In genomic region chr16:32431047-32431591, GRCm38 (mm10) we compare ENCODE assay signal across 8 mouse cellular contexts. TPM values are rescaled to one million over a fixed set of nuclear protein-coding genes. Genes with fewer than 3 reads are reported as not detected.
DNase-seq lines count a peak whose midpoint lies in the region; ATAC-seq and TF ChIP-seq lines count a peak whose summit lies in the region.

No protein-coding gene starts in this region.

- no peaks in the 10 kb centered on the region for H3K27me3 ChIP-seq in kidney, embryonic 16.5 days (ENCODE audit: insufficient read depth, low read length)
- no peaks in the 10 kb centered on the region for H3K27me3 ChIP-seq in forebrain, embryonic 13.5 days
- H3K27me3 ChIP-seq in liver, adult 2 months (ENCODE audit: control insufficient read depth, insufficient read depth, low read length), result no peaks in the 10 kb centered on the region
- no peaks in the 10 kb centered on the region for H3K27me3 ChIP-seq in midbrain, postnatal 0 days (ENCODE audit: insufficient read depth, low read length)

- peak overlapping the region; percentile 94 for H3K4me2 ChIP-seq in kidney, embryonic 16.5 days (replicated peaks; ENCODE audit: low read depth, low read length)
- peak overlapping the region; percentile 86 for H3K4me2 ChIP-seq in forebrain, embryonic 13.5 days
- H3K4me2 ChIP-seq in midbrain, postnatal 0 days (ENCODE audit: low read depth, low read length, poor library complexity, severe bottlenecking), result peak overlapping the region; percentile 55

- peak overlapping the region; percentile 91 for H3K27ac ChIP-seq in kidney, embryonic 16.5 days (ENCODE audit: low read length)
- H3K27ac ChIP-seq in forebrain, embryonic 13.5 days, result peak overlapping the region; percentile 85
- H3K27ac ChIP-seq in liver, adult 2 months (replicated peaks; ENCODE audit: insufficient read depth, low read depth, low read length), result peak overlapping the region; percentile 95
- H3K27ac ChIP-seq in midbrain, postnatal 0 days (ENCODE audit: low read depth, low read length), result peak overlapping the region; percentile 92

- ATAC-seq in kidney, embryonic 16.5 days (ENCODE audit: low FRiP score, low TSS enrichment), result peak; percentile 83
- ATAC-seq in forebrain, embryonic 13.5 days, result no peak; the same call in 1 of the 2 replicates
- ATAC-seq in midbrain, postnatal 0 days (ENCODE audit: low FRiP score), result no peak; the same call in 1 of the 2 replicates

- H3K9me3 ChIP-seq in kidney, embryonic 16.5 days (ENCODE audit: low read length), result no peaks in the 10 kb centered on the region
- H3K9me3 ChIP-seq in forebrain, embryonic 13.5 days (replicated peaks), result no peaks in the 10 kb centered on the region
- H3K9me3 ChIP-seq in midbrain, postnatal 0 days (ENCODE audit: low read length), result no peaks in the 10 kb centered on the region

- H3K79me2 ChIP-seq in liver, adult 2 months (ENCODE audit: control insufficient read depth, insufficient read depth, low read length), result peaks cover 5% of the 10 kb centered on the region; the same call in 1 of the 2 replicates

- TF ChIP-seq POLR2A in liver, adult 2 months (IDR thresholded peaks at IDR 0.05; ENCODE audit: extremely low read depth, insufficient read depth, low read length), result no peak

- DNase-seq in kidney, postnatal 14 days, result no peak
- DNase-seq in T-cell, adult 2 months (ENCODE audit: low spot score), result peak; percentile 28
- peak; percentile 75 for DNase-seq in liver, adult 2 months (ENCODE audit: extremely low read depth, low read depth, low spot score)
- no peak for DNase-seq in midbrain, postnatal 0 days (ENCODE audit: low spot score)
- DNase-seq in frontal cortex, postnatal 36 days (ENCODE audit: low spot score in 2 of 2), result no peak
- no peak for DNase-seq in layer of hippocampus, postnatal 14 days (ENCODE audit: low spot score in 2 of 2)

- WGBS in kidney, embryonic 16.5 days, result under 1% methylated on average over 28 of the region's 28 CpGs
- WGBS in forebrain, embryonic 13.5 days, result 2% methylated on average over 28 of the region's 28 CpGs
- WGBS in liver, adult 2 months, result under 1% methylated on average over 28 of the region's 28 CpGs
- WGBS in midbrain, postnatal 0 days, result 2% methylated on average over 28 of the region's 28 CpGs

- no peak for TF ChIP-seq CTCF in liver, adult 2 months (IDR thresholded peaks at IDR 0.05; ENCODE audit: low read depth, low read length)
- TF ChIP-seq CTCF in midbrain, postnatal 0 days (IDR thresholded peaks at IDR 0.05), result no peak

- peak overlapping the region; percentile 85 for H3K9ac ChIP-seq in kidney, embryonic 16.5 days (replicated peaks; ENCODE audit: low read length)
- peak overlapping the region; percentile 79 for H3K9ac ChIP-seq in forebrain, embryonic 13.5 days
- H3K9ac ChIP-seq in liver, adult 2 months (ENCODE audit: low read depth, low read length), result peak overlapping the region; percentile 93
- peak overlapping the region; percentile 79 for H3K9ac ChIP-seq in midbrain, postnatal 0 days (replicated peaks; ENCODE audit: low read length, poor library complexity, severe bottlenecking)

- peaks cover 9% of the 10 kb centered on the region; the same call in 1 of the 2 replicates for H3K4me1 ChIP-seq in kidney, embryonic 16.5 days (ENCODE audit: insufficient read depth, low read length)
- peaks cover 17% of the 10 kb centered on the region for H3K4me1 ChIP-seq in forebrain, embryonic 13.5 days
- H3K4me1 ChIP-seq in liver, adult 2 months (ENCODE audit: control insufficient read depth, insufficient read depth, low read length), result peaks cover 12% of the 10 kb centered on the region
- peaks cover 5% of the 10 kb centered on the region; the same call in 1 of the 2 replicates for H3K4me1 ChIP-seq in midbrain, postnatal 0 days (ENCODE audit: insufficient read depth, low read length)

- H3K4me3 ChIP-seq in kidney, embryonic 16.5 days (ENCODE audit: low read length), result peak overlapping the region; percentile 69
- H3K4me3 ChIP-seq in forebrain, embryonic 13.5 days, result peak overlapping the region; percentile 87
- H3K4me3 ChIP-seq in liver, adult 2 months (ENCODE audit: insufficient read depth, low read depth, low read length), result peak overlapping the region; percentile 88
- H3K4me3 ChIP-seq in midbrain, postnatal 0 days (ENCODE audit: low read depth, low read length), result peak overlapping the region; percentile 69

- no peaks in the 10 kb centered on the region for H3K36me3 ChIP-seq in kidney, embryonic 16.5 days (ENCODE audit: insufficient read depth, low read length)
- H3K36me3 ChIP-seq in forebrain, embryonic 13.5 days (ENCODE audit: poor library complexity, severe bottlenecking), result no peaks in the 10 kb centered on the region
- H3K36me3 ChIP-seq in liver, adult 2 months (ENCODE audit: control insufficient read depth, insufficient read depth, low read length), result no peaks in the 10 kb centered on the region
- H3K36me3 ChIP-seq in midbrain, postnatal 0 days (ENCODE audit: insufficient read depth, low read length), result no peaks in the 10 kb centered on the region

RNA-seq across cellular contexts. Expression of gene Pcyt1a, which starts 0.4 kb away (rescaled TPM):
- polyA plus RNA-seq in kidney, embryonic 16.5 days (2015; fragmentation: Nextera tagmentation; extraction: Ambion mirVana), result 38.3 and 44.6 TPM in 2 replicates
- 44.1 and 48.1 TPM in 2 replicates for polyA plus RNA-seq in forebrain, embryonic 13.5 days (2015; fragmentation: Nextera tagmentation; extraction: Ambion mirVana)
- 56.1 and 56.6 TPM in 2 replicates for total RNA-seq in liver, adult 2 months (2014; rRNA removed)
- polyA plus RNA-seq in liver, adult 2 months (2012; rRNA removed), result 28.6 and 39.1 TPM in 2 replicates
- total RNA-seq in midbrain, postnatal 0 days (2014; rRNA removed), result 47.5 and 52.7 TPM in 2 replicates
- polyA plus RNA-seq in midbrain, postnatal 0 days (2015; fragmentation: Nextera tagmentation; extraction: Ambion mirVana), result 49.2 and 49.3 TPM in 2 replicates
- 10 to 100 TPM; 43.6 to 46.5 TPM for total RNA-seq in layer of hippocampus, postnatal 14 days (2021)

RNA-seq across cellular contexts. Expression of gene Tctex1d2, which starts 11.6 kb away (rescaled TPM):
- polyA plus RNA-seq in kidney, embryonic 16.5 days (2015; fragmentation: Nextera tagmentation; extraction: Ambion mirVana), result 30.0 and 30.7 TPM in 2 replicates
- 34.5 and 37.5 TPM in 2 replicates for polyA plus RNA-seq in forebrain, embryonic 13.5 days (2015; fragmentation: Nextera tagmentation; extraction: Ambion mirVana)
- total RNA-seq in liver, adult 2 months (2014; rRNA removed), result 1.4 and 2.2 TPM in 2 replicates
- polyA plus RNA-seq in liver, adult 2 months (2012; rRNA removed), result 1.7 and 2.1 TPM in 2 replicates
- total RNA-seq in midbrain, postnatal 0 days (2014; rRNA removed), result 12.5 and 18.1 TPM in 2 replicates
- 54.5 and 56.7 TPM in 2 replicates for polyA plus RNA-seq in midbrain, postnatal 0 days (2015; fragmentation: Nextera tagmentation; extraction: Ambion mirVana)
- 10 to 100 TPM; 11.8 to 14.0 TPM for total RNA-seq in layer of hippocampus, postnatal 14 days (2021)

RNA-seq across cellular contexts. Expression of gene Tm4sf19, which starts 30.8 kb away (rescaled TPM):
- polyA plus RNA-seq in kidney, embryonic 16.5 days (2015; fragmentation: Nextera tagmentation; extraction: Ambion mirVana), result not detected in 2 replicates
- polyA plus RNA-seq in forebrain, embryonic 13.5 days (2015; fragmentation: Nextera tagmentation; extraction: Ambion mirVana), result not detected in 2 replicates
- not detected in 2 replicates for total RNA-seq in liver, adult 2 months (2014; rRNA removed)
- not detected in 2 replicates for polyA plus RNA-seq in liver, adult 2 months (2012; rRNA removed)
- not detected in 2 replicates for total RNA-seq in midbrain, postnatal 0 days (2014; rRNA removed)
- not detected in 2 replicates for polyA plus RNA-seq in midbrain, postnatal 0 days (2015; fragmentation: Nextera tagmentation; extraction: Ambion mirVana)
- total RNA-seq in layer of hippocampus, postnatal 14 days (2021), result not detected

RNA-seq across cellular contexts. Expression of gene Slc51a, which starts 56.6 kb away (rescaled TPM):
- polyA plus RNA-seq in kidney, embryonic 16.5 days (2015; fragmentation: Nextera tagmentation; extraction: Ambion mirVana), result 3.0 and 3.9 TPM in 2 replicates
- 0.25 and 0.49 TPM in 2 replicates for polyA plus RNA-seq in forebrain, embryonic 13.5 days (2015; fragmentation: Nextera tagmentation; extraction: Ambion mirVana)
- not detected in 2 replicates for total RNA-seq in liver, adult 2 months (2014; rRNA removed)
- polyA plus RNA-seq in liver, adult 2 months (2012; rRNA removed), result 0.06 TPM in 1 of 2 replicates, not detected in the other
- not detected in 2 replicates for total RNA-seq in midbrain, postnatal 0 days (2014; rRNA removed)
- polyA plus RNA-seq in midbrain, postnatal 0 days (2015; fragmentation: Nextera tagmentation; extraction: Ambion mirVana), result 0.14 TPM in 1 of 2 replicates, not detected in the other
- not detected for total RNA-seq in layer of hippocampus, postnatal 14 days (2021)

Comparison
In these comparisons a context has a peak if more than half of its experiments do, and no peak if none do; other contexts are left out.
1. DNase-seq: peak in T-cell, adult 2 months (single experiment) and liver, adult 2 months (single experiment); none in kidney, postnatal 14 days (single experiment), midbrain, postnatal 0 days (single experiment), frontal cortex, postnatal 36 days (0 of 2) and layer of hippocampus, postnatal 14 days (0 of 2).
2. Peak in every context shown above with its lines, with median percentiles within 50 percentile points of each other: H3K27ac ChIP-seq, H3K4me2 ChIP-seq, H3K4me3 ChIP-seq and H3K9ac ChIP-seq.